Mouse (Mus musculus) midbrain, embryonic 14.5 days (tissue): Measurements from ENCODE around the gene Shb. TPM values are rescaled to one million over a fixed set of nuclear protein-coding genes. Genes with fewer than 3 reads are reported as not detected.

ENCODE experiments used
- ATAC-seq: fragments of 200-750 bp; cut with Nextera tagmentation; 2 replicates; pipeline ENCODE4 v1.8.0; 2017; ENCODE audit warnings: moderate number of reproducible peaks, moderate library complexity; ENCODE audit not compliant: low FRiP score, low TSS enrichment
- DNase-seq: peaks from one replicate; pipeline ENCODE4 v3.0.0-alpha.2; 2015
- H3K27ac ChIP-seq: fragments of 300-500 bp; sonication (generic); replicated peaks from 2 replicates; pipeline ENCODE4 v1.5.1; 2014; ENCODE audit warnings: mild to moderate bottlenecking, low read depth, low read length, moderate library complexity
- H3K27me3 ChIP-seq: fragments of 300-500 bp; sonication (generic); 2 replicates; pipeline ENCODE4 v1.6.1; 2014; ENCODE audit warnings: low read length, control low read depth, mixed read lengths; ENCODE audit not compliant: control insufficient read depth, insufficient read depth
- H3K36me3 ChIP-seq: fragments of 300-500 bp; sonication (generic); 2 replicates; pipeline ENCODE4 v1.6.1; 2014; ENCODE audit warnings: low read length, control low read depth; ENCODE audit not compliant: control insufficient read depth, insufficient read depth
- H3K4me1 ChIP-seq: fragments of 300-500 bp; sonication (generic); 2 replicates; pipeline ENCODE4 v1.6.1; 2014; ENCODE audit warnings: mild to moderate bottlenecking, antibody characterized with exemption, low read length, control low read depth; ENCODE audit not compliant: control insufficient read depth, insufficient read depth
- H3K4me2 ChIP-seq: fragments of 300-500 bp; sonication (generic); 2 replicates; pipeline ENCODE4 v1.6.1; 2014; ENCODE audit warnings: mild to moderate bottlenecking, low read length, moderate library complexity
- H3K4me3 ChIP-seq: fragments of 300-500 bp; sonication (generic); replicated peaks from 2 replicates; pipeline ENCODE4 v1.5.1; 2014; ENCODE audit warnings: low read depth, low read length
- H3K9ac ChIP-seq: fragments of 300-500 bp; sonication (generic); replicated peaks from 2 replicates; pipeline ENCODE4 v1.6.1; 2014; ENCODE audit warnings: mild to moderate bottlenecking, low read length, moderate library complexity
- H3K9me3 ChIP-seq: fragments of 300-500 bp; sonication (generic); 2 replicates; pipeline ENCODE4 v1.6.1; 2016; ENCODE audit warnings: low read length, control low read depth, mixed read lengths; ENCODE audit not compliant: control insufficient read depth
- WGBS: fragments of 180-500 bp; shearing (Covaris S2); extraction: QIAGEN DNeasy Blood & Tissue Kit; methylation state at CpG from one replicate; pipeline ENCODE4 v1.1.7; 2014; 5-methylcytosine and 5-hydroxymethylcytosine counted together
- polyA plus RNA-seq: library from polyadenylated mRNA; unstranded; fragments of >200 nt; fragmentation: Nextera tagmentation; extraction: Ambion mirVana; gene quantifications from 2 replicates; pipeline ENCODE4 v1.2.1, GENCODE M21; 2014

Gene Shb
- polyA plus RNA-seq, 1 experiment from 2014 or later: 10.2 TPM

DNA sequence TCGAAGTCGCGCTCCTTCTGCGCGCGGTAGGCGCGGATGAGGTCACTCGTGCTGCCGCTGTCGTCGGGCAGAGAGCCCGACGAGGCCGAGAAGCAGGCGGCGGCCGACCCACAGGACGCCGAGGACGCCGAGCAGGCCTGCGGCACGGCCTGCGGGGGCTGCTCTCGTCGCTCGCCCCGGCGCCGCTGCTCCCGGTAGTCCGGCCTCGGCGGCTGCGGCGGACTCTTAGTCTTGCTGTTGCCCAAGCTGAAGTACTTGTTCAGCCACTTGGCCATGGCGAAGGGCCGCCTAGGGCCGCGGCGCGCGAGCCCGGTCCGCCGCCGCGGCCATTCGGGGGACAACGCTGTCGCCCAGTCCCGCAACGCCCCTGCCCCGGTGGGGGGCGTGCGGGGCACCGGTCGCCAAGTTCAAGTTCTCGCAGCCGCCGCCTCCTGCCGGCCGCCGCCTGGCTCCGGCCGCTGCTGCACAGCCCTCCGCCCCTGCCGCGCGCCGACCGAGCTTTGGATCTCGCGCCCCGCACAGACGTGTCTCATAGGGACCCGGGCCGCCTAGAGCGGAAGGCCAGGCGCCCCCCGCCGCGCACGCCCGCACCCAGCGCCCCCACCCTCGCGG is 2.2 kb downstream of the Shb start:
- peak overlapping the region; percentile 69 for H3K4me3 ChIP-seq
- DNase-seq (peak; percentile 66), ATAC-seq (peak; percentile 69)
- peak overlapping the region; percentile 69 for H3K9ac ChIP-seq
- no peaks in the 10 kb centered on the region for H3K36me3 ChIP-seq
- peaks cover 6% of the 10 kb centered on the region; the same call in 1 of the 2 replicates for H3K27me3 ChIP-seq
- peak overlapping the region; percentile 92 for H3K4me2 ChIP-seq
- peaks cover 41% of the 10 kb centered on the region for H3K4me1 ChIP-seq
- WGBS: under 1% methylated on average over 81 of the region's 89 CpGs
- H3K27ac ChIP-seq: peak overlapping the region; percentile 85
- H3K9me3 ChIP-seq: no peaks in the 10 kb centered on the region

- peak overlapping the region; percentile 69 for H3K4me3 ChIP-seq
- H3K27ac ChIP-seq: 0 out of 2 replicates have a peak overlapping the region, but pooled peaks have one; percentile 85
- H3K36me3 ChIP-seq: no peaks in the 10 kb centered on the region
- H3K4me2 ChIP-seq: peak overlapping the region; percentile 92
- DNase-seq (no peak), ATAC-seq (no peak)
- H3K9me3 ChIP-seq: no peaks in the 10 kb centered on the region
- WGBS: under 1% methylated on average over 70 of the region's 71 CpGs
- peak overlapping the region; percentile 69 for H3K9ac ChIP-seq
- peaks cover 6% of the 10 kb centered on the region; the same call in 1 of the 2 replicates for H3K27me3 ChIP-seq
- peaks cover 41% of the 10 kb centered on the region for H3K4me1 ChIP-seq
Measured at GRCm38 (mm10) chr4:45529201-45529985, 2.9 kb downstream of the Shb start.

DNA sequence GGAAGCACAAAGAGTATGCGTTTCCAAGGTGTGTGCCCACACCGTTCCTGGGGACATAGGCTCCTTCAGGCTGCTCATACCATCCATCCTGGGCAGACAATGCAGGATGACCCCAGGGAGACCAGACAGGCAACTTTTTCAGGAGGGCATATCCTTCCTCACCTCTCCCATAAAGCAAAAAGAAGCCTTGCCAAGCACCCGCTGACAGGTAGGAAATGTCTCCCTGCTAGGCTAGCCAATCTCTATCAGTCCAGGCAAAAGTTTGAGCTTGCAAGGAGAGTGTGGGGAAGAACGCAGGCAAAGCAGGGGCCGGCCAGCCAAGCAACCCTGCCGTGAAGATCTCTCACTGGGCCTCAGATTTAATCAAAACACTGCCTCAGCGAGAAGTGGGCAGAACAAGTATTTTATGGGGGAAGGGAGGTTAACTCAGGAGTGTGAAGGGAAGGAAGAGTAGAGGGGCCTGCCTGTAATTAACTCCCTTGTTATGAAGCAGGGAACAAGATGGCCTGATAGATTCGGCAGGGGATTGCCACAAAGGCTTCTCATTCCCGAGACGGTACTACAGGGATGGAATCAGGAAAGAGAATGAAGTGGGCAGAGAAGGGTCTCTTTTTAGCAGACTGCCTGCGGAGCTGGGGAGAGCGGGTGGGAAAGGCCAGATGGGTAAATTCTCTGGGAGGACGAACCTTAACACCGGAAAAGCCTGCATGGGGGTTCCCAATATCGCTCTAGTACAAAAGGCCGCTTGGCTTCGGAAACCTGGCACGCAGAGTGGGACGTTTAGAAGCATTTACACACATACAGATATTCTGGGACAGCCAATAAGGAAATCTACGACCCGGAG is 3.7 kb downstream of the Shb start:
- Histone ChIP-seq H3K27me3 (peaks cover 6% of the 10 kb centered on the region; the same call in 1 of the 2 replicates), H3K4me3 (peak overlapping the region; percentile 69), H3K27ac (0 out of 2 replicates have a peak overlapping the region, but pooled peaks have one; percentile 32), H3K9me3 (no peaks in the 10 kb centered on the region), H3K4me1 (peaks cover 41% of the 10 kb centered on the region), H3K9ac (peak overlapping the region; percentile 69), H3K4me2 (peak overlapping the region; percentile 92), H3K36me3 (no peaks in the 10 kb centered on the region)
- DNase-seq: peak; percentile 28
- no peak for ATAC-seq
- 3% methylated on average over 21 of the region's 21 CpGs for WGBS

- Histone ChIP-seq H3K4me1 (peaks cover 41% of the 10 kb centered on the region), H3K9ac (peak overlapping the region; percentile 69; the same call in 1 of the 2 replicates), H3K36me3 (no peaks in the 10 kb centered on the region), H3K27me3 (peaks cover 6% of the 10 kb centered on the region; the same call in 1 of the 2 replicates), H3K4me3 (peak overlapping the region; percentile 69), H3K4me2 (peak overlapping the region; percentile 92), H3K27ac (no peak overlapping the region), H3K9me3 (no peaks in the 10 kb centered on the region)
- 94% methylated on average over 2 of the region's 2 CpGs for WGBS
- peak; percentile 31 for DNase-seq
- no peak for ATAC-seq
Measured at GRCm38 (mm10) chr4:45527562-45528354, 4.5 kb downstream of the Shb start.

GRCm38 (mm10) chr4:45526846-45527561 is 5.3 kb downstream of the Shb start:
- peak overlapping the region; percentile 69 for H3K4me3 ChIP-seq
- peaks cover 6% of the 10 kb centered on the region; the same call in 1 of the 2 replicates for H3K27me3 ChIP-seq
- H3K4me2 ChIP-seq: peak overlapping the region; percentile 92
- H3K27ac ChIP-seq: no peak overlapping the region
- DNase-seq (no peak), ATAC-seq (no peak)
- H3K9ac ChIP-seq: 0 out of 2 replicates have a peak overlapping the region, but pooled peaks have one; percentile 1
- H3K4me1 ChIP-seq: peaks cover 41% of the 10 kb centered on the region
- H3K9me3 ChIP-seq: no peaks in the 10 kb centered on the region
- WGBS: 75% methylated on average over 2 of the region's 2 CpGs
- H3K36me3 ChIP-seq: no peaks in the 10 kb centered on the region

DNA sequence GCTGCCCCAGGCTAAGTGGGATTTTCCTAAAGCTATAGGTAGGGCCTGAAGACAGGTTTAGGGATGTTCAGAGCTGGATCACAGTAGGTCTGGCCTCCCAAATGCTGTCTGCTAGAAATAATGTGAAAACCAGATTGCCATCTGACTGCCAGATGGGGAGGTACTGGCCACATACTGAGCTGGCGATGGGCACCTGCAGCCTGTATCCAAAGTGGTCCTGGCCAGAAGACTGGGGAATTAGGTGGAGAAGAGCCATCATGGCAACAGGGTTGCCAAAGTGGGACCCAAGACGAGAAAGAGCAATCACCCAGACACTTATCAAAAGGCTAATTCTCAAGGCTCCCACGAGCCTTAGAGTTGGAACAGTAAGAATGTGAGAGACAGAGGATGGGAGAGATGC is 6.1 kb downstream of the Shb start:
- H3K4me3 ChIP-seq: no peak overlapping the region
- peak overlapping the region; percentile 92 for H3K4me2 ChIP-seq
- H3K9me3 ChIP-seq: no peaks in the 10 kb centered on the region
- H3K4me1 ChIP-seq: peaks cover 36% of the 10 kb centered on the region
- no peak overlapping the region for H3K9ac ChIP-seq
- no peaks in the 10 kb centered on the region for H3K36me3 ChIP-seq
- no peak overlapping the region for H3K27ac ChIP-seq
- ATAC-seq: no peak
- H3K27me3 ChIP-seq: peaks cover 6% of the 10 kb centered on the region; the same call in 1 of the 2 replicates
- 93% methylated on average over 3 of the region's 3 CpGs for WGBS
- no peak for DNase-seq

GRCm38 (mm10) chr4:45525541-45525940 is 6.7 kb downstream of the Shb start:
- Histone ChIP-seq H3K4me3 (no peak overlapping the region), H3K9ac (no peak overlapping the region), H3K36me3 (no peaks in the 10 kb centered on the region), H3K9me3 (no peaks in the 10 kb centered on the region), H3K27me3 (peaks cover 6% of the 10 kb centered on the region; the same call in 1 of the 2 replicates), H3K27ac (no peak overlapping the region), H3K4me2 (no peak overlapping the region), H3K4me1 (peaks cover 36% of the 10 kb centered on the region)
- 92% methylated on average over 3 of the region's 3 CpGs for WGBS
- DNase-seq (no peak), ATAC-seq (no peak)
